Mouse (Mus musculus): Measurements from ENCODE around the gene Noc3l.

GRCm38 (mm10) chr19:38796546-38796945 lies 22.5 kb downstream of the Noc3l start:
- TF ChIP-seq POLR2A (IDR thresholded peaks at IDR 0.05; ENCODE audit: borderline replicate concordance, low read depth, low read length) (no peak), CTCF (IDR thresholded peaks at IDR 0.05; ENCODE audit: low read depth, low read length) (no peak)
